Mouse (Mus musculus): ENCODE results near the gene Rec114. TPM values are rescaled to one million over a fixed set of nuclear protein-coding genes. Genes with fewer than 3 reads are reported as not detected.

Gene Rec114
- total and polyA plus RNA-seq, 3 experiments = 111 to 135 TPM; not detected in 1

- TF ChIP-seq ZC3H11A (IDR thresholded peaks at IDR 0.05; ENCODE audit: low read depth, low read length) (no peak), SIN3A (IDR thresholded peaks at IDR 0.05; ENCODE audit: low read length) (peak; percentile 98), NRF1 (IDR thresholded peaks at IDR 0.05; ENCODE audit: insufficient read depth, low read depth, low read length, poor library complexity, severe bottlenecking) (no peak), UBTF (IDR thresholded peaks at IDR 0.05; ENCODE audit: borderline replicate concordance, insufficient read depth, low read depth, low read length) (no peak), RCOR1 (IDR thresholded peaks at IDR 0.05; ENCODE audit: low read depth, low read length) (peak; percentile 93), MEF2A (IDR thresholded peaks at IDR 0.05; ENCODE audit: extremely low read depth, insufficient replicate concordance, low read depth, low read length, poor library complexity, severe bottlenecking) (no peak), USF1 (IDR thresholded peaks at IDR 0.05; ENCODE audit: low read depth, low read length) (peak; percentile 86), USF2 (IDR thresholded peaks at IDR 0.05; ENCODE audit: borderline replicate concordance in 1 of 2, insufficient read depth in 1 of 2, low read depth in 1 of 2, low read length in 2 of 2) (no peak), MYC (IDR thresholded peaks at IDR 0.05; ENCODE audit: low read depth, low read length) (peak; percentile 98), MYB (IDR thresholded peaks at IDR 0.05; ENCODE audit: low read depth, low read length) (peak; percentile 86), ETS1 (IDR thresholded peaks at IDR 0.05; ENCODE audit: low read depth, low read length) (peak; percentile 98), TCF12 (IDR thresholded peaks at IDR 0.05; ENCODE audit: low read depth, low read length) (peak; percentile 100), ZMIZ1 (IDR thresholded peaks at IDR 0.05; ENCODE audit: low read depth, low read length) (peak; percentile 49), POLR2AphosphoS5 (IDR thresholded peaks at IDR 0.05; ENCODE audit: borderline replicate concordance, low read depth, low read length) (no peak), POLR2A (IDR thresholded peaks at IDR 0.05; ENCODE audit: control insufficient read depth in 1 of 2, insufficient read depth in 1 of 2, low read depth in 1 of 2, low read length in 2 of 2, poor library complexity in 1 of 2) (no peak), HCFC1 (IDR thresholded peaks at IDR 0.05; ENCODE audit: low read depth, low read length) (0 out of 2 replicates have a peak, but pooled peaks have one; percentile 13), ZNF384 (IDR thresholded peaks at IDR 0.05; ENCODE audit: low read depth, low read length) (0 out of 2 replicates have a peak, but pooled peaks have one; percentile 8), BHLHE40 (IDR thresholded peaks at IDR 0.05; ENCODE audit: borderline replicate concordance, low read depth, low read length) (peak; percentile 100), TBP (IDR thresholded peaks at IDR 0.05; ENCODE audit: low read depth, low read length) (no peak)
Measured at GRCm38 (mm10) chr9:58657735-58658512, 85.8 kb downstream of the Rec114 start (continued).

- DNase-seq (ENCODE audit: low read depth, low spot score) = no peak
- Histone ChIP-seq H3K27ac (ENCODE audit: control insufficient read depth, low read depth, low read length) (peak overlapping the region; percentile 96), H3K4me1 (ENCODE audit: control insufficient read depth in 1 of 2, insufficient read depth in 2 of 2, low read length in 2 of 2) (peaks cover 32 to 42% of the 10 kb centered on the region in 2 experiments), H3K9me3 (replicated peaks; ENCODE audit: insufficient read depth, low read length) (no peaks in the 10 kb centered on the region), H3K36me3 (ENCODE audit: control insufficient read depth in 1 of 2, insufficient read depth in 2 of 2, low read length in 2 of 2) (peaks cover 19 to 41% of the 10 kb centered on the region in 2 experiments), H3K4me3 (ENCODE audit: control insufficient read depth in 1 of 2, insufficient read depth in 1 of 2, low read depth in 2 of 2, low read length in 2 of 2) (no peak overlapping the region), H3K9ac (ENCODE audit: control insufficient read depth, low read depth, low read length, poor library complexity, severe bottlenecking) (peak overlapping the region; percentile 27; the same call in 1 of the 2 replicates), H3K79me2 (ENCODE audit: control insufficient read depth, insufficient read depth, low read length, poor library complexity) (no peaks in the 10 kb centered on the region), H3K27me3 (ENCODE audit: control insufficient read depth in 1 of 2, insufficient read depth in 2 of 2, low read length in 2 of 2) (no peaks in the 10 kb centered on the region)
- no peak for TF ChIP-seq TCF12 (IDR thresholded peaks at IDR 0.05; ENCODE audit: low read depth, low read length)
- no peak for TF ChIP-seq NELFE (IDR thresholded peaks at IDR 0.05; ENCODE audit: low read depth, low read length)
- TF ChIP-seq MYC (IDR thresholded peaks at IDR 0.05; ENCODE audit: low read depth, low read length) = no peak
- no peak for TF ChIP-seq SIN3A (IDR thresholded peaks at IDR 0.05; ENCODE audit: low read length)
- no peak for TF ChIP-seq CTCF (IDR thresholded peaks at IDR 0.05 in 2 of 3, conservative IDR thresholded peaks at IDR 0.05 in 1 of 3; ENCODE audit: control insufficient read depth in 1 of 3, insufficient read depth in 1 of 3, low read depth in 2 of 3, low read length in 3 of 3, poor library complexity in 1 of 3, severe bottlenecking in 1 of 3)
- no peak for TF ChIP-seq CHD1 (IDR thresholded peaks at IDR 0.05; ENCODE audit: low read depth, low read length)
- TF ChIP-seq HCFC1 (IDR thresholded peaks at IDR 0.05; ENCODE audit: low read depth, low read length) = no peak
- TF ChIP-seq KAT2A (conservative IDR thresholded peaks at IDR 0.05; ENCODE audit: low read depth, low read length) = no peak
- no peak for TF ChIP-seq NRF1 (IDR thresholded peaks at IDR 0.05; ENCODE audit: insufficient read depth, low read depth, low read length, poor library complexity, severe bottlenecking)
- TF ChIP-seq CHD2 (IDR thresholded peaks at IDR 0.05; ENCODE audit: low read length) = no peak
- no peak for TF ChIP-seq ETS1 (IDR thresholded peaks at IDR 0.05; ENCODE audit: low read depth, low read length)
- TF ChIP-seq ELF1 (IDR thresholded peaks at IDR 0.05; ENCODE audit: low read depth, low read length) = no peak
- TF ChIP-seq JUND (IDR thresholded peaks at IDR 0.05; ENCODE audit: low read depth, low read length) = no peak
- no peak for TF ChIP-seq MAZ (IDR thresholded peaks at IDR 0.05; ENCODE audit: low read depth, low read length)
- no peak for TF ChIP-seq USF1 (IDR thresholded peaks at IDR 0.05; ENCODE audit: low read depth, low read length)
- no peak for TF ChIP-seq POLR2AphosphoS5 (IDR thresholded peaks at IDR 0.05; ENCODE audit: borderline replicate concordance, low read depth, low read length)
- no peak for TF ChIP-seq MEF2A (IDR thresholded peaks at IDR 0.05; ENCODE audit: extremely low read depth, insufficient replicate concordance, low read depth, low read length, poor library complexity, severe bottlenecking)
- no peak for TF ChIP-seq ZMIZ1 (IDR thresholded peaks at IDR 0.05; ENCODE audit: low read depth, low read length)
- TF ChIP-seq RAD21 (IDR thresholded peaks at IDR 0.05; ENCODE audit: low read depth, low read length) = no peak
Measured at GRCm38 (mm10) chr9:58656824-58657223, 86.9 kb downstream of the Rec114 start.

Data from MEL (cell line).